Mouse (Mus musculus) gastrocnemius, postnatal 36 days (tissue): Measurements from ENCODE around the gene L2hgdh. TPM values are rescaled to one million over a fixed set of nuclear protein-coding genes. Genes with fewer than 3 reads are reported as not detected.

Experiments used
- DNase-seq, 2 experiments: peaks; one replicate each; pipeline ENCODE4 v3.0.0; 2022
- intact Hi-C: fragments of 180-260 bp; cut with DNase I; formaldehyde crosslinking; loops from one replicate; pipeline ENCODE4 v1.15.1; 2025
- long read RNA-seq, 2 experiments: library from polyadenylated mRNA; stranded (forward); transcript quantifications; one replicate each; pipeline ENCODE4 v2.0.0; 2021
- total RNA-seq, 2 experiments: library from RNA; stranded (reverse); gene quantifications; 2 replicates each; pipeline ENCODE4 v1.2.3; 2021

The L2hgdh gene
- total RNA-seq, result 10 to 100 TPM; 36.2 to 37.7 TPM
- long read RNA-seq, experiment 1, transcript L2hgdh-201 (10 exons, 3,340 nt), result major isoform, 19 of 31 reads
- long read RNA-seq, experiment 1, partial matches to known transcripts, result 2 of 31 reads
- long read RNA-seq, experiment 1, other reads (novel, unspliced or antisense), result 10 of 31 reads
- long read RNA-seq, experiment 2, transcript L2hgdh-201 (10 exons, 3,340 nt), result major isoform, 26 of 36 reads
- long read RNA-seq, experiment 2, partial matches to known transcripts, result 1 of 36 reads
- long read RNA-seq, experiment 2, other reads (novel, unspliced or antisense), result 9 of 36 reads

DNA sequence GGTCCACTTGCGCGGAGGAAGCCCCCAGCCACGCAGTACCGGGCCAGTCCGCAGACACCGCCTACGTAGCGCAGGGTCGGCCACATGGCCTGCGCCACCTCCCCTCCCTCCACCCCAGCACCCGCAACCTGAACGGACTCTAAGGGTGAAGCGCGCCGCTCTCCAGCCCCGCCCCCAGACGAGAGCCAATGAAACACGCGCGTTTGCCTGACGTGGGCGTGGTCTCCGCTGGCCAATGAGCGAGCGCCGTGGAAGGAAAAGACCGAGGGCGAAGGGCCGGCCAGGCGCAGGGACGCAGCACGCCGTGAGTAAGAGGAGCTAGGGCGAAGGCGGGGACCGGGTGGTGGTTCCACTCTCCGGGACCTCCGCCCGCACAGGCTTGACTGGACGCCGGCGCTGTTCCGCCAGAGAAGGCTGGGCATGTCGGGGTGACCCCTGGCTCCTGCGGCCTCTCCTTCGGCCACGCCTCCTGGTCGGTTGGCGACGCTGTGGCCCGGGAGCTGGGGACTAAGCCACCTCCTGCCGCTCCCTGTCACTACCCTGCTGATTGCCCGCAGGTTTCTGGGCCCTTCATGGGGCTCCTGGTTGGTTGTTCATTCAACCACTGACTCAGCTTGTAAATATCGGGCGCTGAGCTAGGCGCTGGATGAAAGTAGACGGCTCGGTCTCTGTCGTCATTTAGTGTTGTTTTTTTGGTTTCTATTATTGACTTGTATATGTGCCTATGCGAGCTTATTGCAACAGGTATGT lies at the start of gene L2hgdh, which contains the start of gene Atp5s:
L2hgdh (minus strand) TSS at position 163 of the 750 bp plus-strand sequence.
Atp5s (plus strand) TSS at position 240 of the 750 bp plus-strand sequence.
- DNase-seq, result peak; percentile 94 to 96
- intact Hi-C loops, result no loop called here

DNA sequence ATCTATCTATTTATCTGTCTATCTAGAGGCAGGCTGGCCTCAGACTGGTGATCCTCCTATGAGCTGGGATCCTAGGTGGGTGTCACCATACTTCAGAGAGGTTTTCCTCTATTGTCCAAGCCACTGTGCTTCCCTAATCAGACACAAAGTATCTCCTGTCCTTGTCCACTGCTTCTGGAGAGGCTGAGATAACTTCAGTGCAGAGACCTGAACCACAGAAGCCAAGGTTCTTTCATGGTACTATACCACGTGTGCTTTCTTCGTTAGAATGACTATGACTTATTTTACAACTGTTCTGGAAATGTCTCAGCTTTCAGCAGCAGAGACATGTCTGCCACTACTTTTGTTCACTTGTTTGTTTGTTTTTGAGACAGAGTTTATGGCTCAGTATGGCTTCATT lies 44.2 kb upstream of the L2hgdh start:
- intact Hi-C loops, result no loop called here
- DNase-seq, result no peak

DNA sequence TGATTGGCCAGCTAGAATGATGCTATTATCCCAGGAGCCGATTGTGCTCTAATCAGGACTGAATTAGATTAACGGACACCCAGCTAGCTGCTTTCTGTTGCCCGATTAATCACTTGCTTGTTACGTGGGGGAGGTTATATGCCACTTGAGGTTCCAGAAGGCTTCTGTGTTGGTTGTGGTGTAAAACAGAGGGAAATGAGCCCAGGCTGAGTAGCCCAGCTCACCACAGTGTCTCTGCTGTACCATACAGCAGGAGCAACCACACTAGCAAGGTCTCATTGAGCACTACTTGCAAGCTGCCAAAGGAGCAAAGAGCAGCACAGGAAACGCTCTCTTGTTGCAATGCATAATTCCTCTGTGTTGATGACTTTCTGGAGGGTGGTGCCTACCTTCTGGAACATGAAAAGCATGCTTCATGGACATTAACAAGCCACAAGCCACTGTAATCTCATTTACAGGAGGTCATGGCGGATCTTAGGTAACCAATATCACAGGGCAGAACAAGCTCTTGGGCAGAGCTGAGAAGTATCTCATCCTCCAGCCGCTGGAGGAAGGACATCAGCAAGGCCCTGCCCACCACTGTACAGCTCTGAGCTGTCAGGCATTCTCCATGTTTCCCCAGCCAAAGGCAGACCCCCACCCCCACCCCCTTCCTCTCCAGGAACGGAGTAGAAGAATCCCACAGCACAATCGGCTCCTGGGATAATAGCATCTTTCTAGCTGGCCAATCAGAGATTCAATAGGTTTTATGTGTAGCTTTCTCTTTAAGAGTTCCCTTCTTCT lies 43.0 kb upstream of the L2hgdh start:
- intact Hi-C loops, result no loop called here

DNA sequence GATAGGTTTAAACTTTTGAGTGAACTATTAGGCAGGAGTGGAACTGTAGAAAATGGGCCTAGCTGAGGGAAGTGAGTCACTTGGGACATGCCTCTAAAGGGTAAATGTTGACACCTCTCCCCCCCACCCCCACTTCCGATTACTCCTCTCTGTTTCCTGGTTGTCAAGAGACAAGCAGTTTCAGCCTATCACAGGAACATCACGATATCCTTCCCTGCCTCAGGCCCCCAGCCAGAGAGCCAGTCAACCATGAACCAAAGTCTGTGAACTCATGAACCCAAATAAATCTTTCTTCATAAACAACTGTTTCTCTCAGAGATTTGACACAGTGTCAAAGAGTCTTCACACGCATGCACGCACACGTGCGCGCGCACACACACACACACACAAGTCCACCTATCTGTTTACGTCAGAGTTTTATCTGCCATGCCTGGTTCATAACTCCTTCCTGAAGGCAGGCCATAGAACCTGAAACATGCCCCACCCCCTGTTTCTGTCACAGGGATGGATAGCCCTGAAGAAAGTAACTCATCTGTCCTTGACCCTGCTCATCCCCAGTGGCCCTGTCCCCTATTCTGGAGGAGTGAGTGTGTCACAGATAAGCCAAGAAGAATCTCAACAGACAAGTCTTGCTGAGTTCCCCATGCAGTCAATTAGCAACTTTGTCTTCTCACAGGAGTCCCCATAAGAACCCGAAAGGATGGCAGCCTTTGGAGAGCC lies 41.7 kb upstream of the L2hgdh start:
- intact Hi-C loops, result no loop called here
- no peak for DNase-seq

More for the DNA sequence above, 43.0 kb upstream of the L2hgdh start:
- no peak for DNase-seq

DNA sequence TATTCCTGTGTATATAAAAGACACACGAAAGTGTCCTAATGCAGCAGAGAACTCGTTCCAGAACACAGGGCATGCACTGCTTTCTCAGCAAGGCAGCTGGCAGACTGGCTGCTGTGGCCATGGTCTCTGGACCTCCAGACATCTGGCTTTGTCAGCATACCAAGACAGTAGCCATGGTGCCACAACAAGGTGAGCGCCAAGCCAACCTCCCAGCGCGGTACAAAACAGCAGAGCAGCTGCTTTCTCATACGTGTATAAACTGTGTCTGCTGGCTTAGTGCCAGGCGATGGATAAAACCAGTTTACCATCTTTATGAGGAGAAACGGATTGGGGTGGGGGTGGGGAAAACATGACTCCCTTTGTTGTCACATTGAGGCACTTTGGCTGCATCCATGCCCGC lies 40.9 kb upstream of the L2hgdh start:
- DNase-seq, result no peak
- intact Hi-C loops, result no loop called here

DNA sequence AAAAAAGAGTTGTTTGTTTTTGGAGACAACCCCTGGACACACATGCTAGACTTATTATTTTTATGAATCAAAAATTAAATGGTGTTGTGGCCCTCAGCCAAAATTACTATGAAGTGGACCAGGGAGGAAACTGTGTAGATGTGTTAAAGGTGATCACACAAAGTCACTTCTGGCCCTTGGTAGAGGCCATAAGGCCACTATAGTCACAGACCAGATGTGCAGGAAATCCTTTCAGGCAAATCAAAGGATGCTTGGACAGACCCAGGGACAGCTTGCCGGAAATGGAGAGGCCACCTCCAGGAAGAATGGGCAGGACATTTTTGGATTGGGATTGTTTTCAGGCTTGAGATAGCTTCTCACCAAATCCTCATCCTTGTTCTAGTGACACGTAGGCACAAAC lies 36.9 kb upstream of the L2hgdh start:
- DNase-seq, result no peak
- intact Hi-C loops, result no loop called here

DNA sequence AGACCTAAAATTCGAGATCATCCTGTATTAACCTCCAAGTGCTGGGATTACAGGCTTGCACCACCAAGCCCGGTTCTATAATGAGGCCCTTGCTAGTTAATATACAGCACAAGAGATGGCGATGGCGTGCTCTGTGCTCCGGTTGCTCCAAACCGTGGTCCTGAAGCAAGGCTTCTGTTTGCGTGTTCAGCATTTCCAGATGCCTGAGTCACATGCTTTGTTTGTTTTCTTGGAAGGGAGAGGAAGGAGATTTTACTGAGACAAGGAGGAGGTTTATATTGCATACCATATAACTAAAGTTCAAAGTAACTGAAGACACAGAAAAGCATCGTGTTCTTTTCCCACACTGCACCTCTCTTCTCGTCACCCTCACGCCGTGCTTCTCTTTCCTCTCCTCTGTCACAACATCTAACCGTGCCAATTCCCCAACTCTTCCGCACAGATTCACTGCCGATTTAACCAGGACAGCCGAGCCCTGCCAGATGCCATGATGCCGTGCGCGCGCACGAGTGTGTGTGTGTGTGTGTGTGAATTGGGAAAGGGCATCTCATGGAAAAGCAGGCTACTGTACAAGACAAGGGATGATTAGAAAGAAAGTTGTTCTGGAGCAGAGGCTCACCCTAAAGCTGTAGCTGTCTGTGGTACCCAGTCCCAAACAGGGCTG lies 36.2 kb upstream of the L2hgdh start:
- intact Hi-C loops, result no loop called here
- no peak for DNase-seq

DNA sequence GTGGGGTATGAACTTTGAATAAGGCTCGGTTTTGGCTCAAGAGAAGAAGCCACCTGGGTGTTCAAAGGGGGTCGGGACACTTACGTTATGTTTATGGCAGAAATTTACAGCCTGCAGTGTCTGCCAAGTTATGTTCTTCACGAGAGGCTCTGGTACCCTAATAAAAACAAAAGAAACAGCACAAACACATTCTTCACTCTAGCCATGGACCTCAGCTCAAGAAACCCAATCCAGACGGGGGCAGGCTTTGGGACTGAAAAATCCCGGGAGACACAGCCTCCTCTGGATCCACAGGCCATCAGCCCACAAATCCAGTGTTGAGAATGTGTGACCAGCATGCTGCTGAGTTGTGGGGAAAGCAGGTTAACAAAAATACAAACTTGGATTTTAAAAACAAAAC lies 35.3 kb upstream of the L2hgdh start:
- no peak for DNase-seq
- intact Hi-C loops, result no loop called here

DNA sequence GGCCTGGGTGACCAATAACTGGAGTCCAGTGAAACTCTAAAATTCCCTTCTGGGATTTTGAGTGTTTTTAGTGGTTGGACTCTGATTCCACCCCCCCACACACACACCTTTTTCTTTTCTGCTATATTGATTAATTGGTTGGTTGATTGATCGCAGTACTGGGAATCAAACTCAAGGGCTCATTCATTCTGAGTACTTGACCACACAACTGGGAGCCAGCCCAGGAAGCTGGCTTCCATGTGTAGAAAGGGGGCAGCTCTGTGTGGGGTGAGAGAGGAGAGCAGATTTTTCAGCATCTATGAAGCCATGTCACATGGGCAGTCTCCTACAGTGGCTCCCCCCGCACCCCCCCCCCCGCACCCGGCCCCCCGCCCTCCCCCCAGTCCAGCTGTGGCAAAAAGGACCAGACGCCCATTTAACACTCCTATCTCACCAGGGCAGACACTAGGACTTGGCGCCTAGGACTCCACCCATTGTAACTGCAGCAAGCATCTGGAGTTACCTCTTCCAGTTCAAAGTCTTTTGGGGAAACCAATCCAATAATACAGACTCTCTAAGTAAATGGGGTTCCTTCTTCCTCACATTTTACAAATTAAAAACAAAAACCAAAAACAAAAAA lies 34.7 kb upstream of the L2hgdh start:
- intact Hi-C loops, result loop anchor here (10.0 kb wide), 1 partner anchor 375 kb away; no protein-coding TSS in a partner anchor
- DNase-seq, result no peak

DNA sequence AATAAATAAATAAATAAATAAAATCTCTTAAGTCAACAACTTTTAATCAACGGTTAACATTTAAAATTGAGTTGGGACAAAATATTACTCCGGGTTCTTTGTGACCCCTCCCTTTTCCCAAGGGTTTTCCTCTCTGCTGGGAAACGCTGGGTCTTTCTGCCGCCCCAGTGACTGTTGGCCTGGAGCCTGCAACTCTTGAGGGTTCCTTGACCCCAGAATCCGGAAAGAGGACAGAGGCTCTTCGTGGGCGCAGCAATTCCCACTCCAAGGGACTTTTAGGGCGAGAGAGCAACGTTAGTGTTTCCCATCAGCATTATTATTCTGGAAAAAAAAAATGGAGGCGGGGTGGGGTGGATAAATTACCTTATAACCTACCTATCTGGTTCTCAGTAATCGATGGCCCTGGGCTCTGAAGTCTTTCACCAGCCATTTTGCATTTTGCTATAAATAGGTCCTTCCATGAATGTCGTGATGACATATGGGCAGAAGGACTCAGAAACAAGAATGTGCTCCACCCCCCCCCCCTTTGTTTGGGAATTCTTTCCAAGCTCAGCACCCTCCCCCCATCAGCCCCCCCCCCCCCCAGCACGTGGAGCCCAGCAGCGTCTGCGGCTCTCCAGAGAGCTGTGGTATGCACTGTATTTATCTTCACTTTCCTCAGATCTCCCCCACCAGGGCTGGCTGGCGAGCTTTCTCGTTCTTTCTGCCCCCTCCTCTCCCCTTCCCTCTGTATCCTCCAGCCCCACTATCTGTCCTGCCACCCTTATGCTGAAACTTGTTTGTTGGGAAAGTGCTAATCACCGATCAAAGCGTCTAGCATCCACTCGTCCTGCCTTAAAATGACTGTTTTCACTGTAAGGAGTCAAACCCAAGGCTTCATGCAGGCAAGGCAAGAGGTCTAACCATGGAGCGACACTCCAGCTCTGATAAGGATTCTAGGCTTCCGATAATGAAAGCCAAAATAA lies 33.8 kb upstream of the L2hgdh start:
- DNase-seq, result no peak
- intact Hi-C loops, result loop anchor here (10.0 kb wide), 1 partner anchor 376 kb away; no protein-coding TSS in a partner anchor

DNA sequence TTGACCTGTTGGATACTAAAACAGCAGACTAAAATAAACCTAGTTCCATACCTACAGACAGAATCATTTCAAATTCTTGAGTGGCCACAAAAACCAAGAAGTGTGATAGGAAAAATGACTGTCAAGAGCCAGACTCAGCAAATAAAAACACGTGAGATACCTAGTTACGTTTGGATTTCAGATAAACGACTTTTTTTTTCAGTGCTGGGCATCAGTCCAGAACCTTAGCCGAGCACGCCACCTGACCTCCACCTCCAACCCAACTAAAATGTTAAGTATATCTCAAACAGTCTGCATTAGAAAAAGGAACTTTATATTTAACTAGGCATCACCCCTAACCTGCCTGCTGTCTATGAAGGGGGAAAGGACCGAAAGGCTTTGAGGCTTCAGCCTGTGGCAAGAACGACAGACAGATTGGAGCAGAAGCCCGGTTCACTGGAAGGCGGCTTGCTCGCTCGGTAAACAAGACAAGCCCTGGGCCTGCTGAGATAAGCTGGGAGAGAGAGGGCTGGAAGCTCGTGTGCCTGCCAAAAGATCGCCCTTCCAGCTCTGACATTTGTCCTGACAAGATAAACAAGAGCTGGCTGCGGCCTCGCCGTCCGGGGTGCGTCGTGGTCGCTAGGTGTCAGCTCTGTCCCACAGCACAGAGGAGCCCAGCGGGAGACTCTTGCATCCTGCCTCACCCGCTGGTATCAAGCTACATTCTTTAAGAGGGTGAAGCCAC lies 32.9 kb upstream of the L2hgdh start:
- DNase-seq, result peak; percentile 71 to 78
- intact Hi-C loops, result loop anchor here (1.0 to 10.0 kb wide), 3 partner anchors 136 to 377 kb away; partner anchors contain the start of gene Map4k5

DNA sequence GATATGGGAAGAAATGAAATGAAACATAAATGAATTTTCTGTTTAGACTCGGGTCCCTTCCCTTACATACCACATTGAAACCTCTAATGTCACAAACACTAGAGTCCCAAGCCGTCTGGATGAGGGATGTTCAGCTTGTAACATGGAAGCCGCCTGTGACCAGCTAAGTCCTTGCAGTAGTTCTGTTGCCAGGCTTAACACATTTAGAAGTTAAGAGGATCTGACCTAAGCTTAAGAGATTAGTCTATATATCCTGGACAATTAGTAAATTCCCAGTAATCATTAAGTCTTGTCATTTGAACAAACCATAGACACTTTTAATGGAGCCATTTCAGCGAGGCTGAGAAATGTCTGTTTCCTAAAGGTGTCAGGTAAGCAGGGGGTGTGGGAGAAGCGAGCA lies 31.3 kb upstream of the L2hgdh start:
- intact Hi-C loops, result loop anchor here (2.0 to 10.0 kb wide), 2 partner anchors 305 to 379 kb away; no protein-coding TSS in a partner anchor
- DNase-seq, result no peak

DNA sequence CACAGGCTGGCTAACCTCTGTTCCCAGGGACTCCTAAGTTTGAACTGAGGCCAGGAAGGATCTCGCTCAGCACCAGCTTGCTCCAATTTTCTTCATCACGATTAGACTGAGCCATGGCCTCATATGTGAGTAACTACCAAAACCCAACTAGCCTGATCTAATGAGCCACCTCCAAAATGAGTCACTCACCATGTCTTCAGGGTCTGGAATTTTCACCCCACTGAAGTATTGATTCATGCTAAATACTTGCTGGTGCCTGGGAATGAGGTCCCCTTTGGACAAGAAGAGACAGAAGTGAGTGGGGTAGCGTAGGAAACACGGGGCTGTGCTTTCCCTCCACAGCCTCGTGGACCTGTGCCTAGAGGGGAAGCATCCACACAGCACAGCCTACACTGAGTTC lies 29.3 kb upstream of the L2hgdh start:
- no peak for DNase-seq
- intact Hi-C loops, result loop anchor here (10.0 kb wide), 1 partner anchor 381 kb away; no protein-coding TSS in a partner anchor

DNA sequence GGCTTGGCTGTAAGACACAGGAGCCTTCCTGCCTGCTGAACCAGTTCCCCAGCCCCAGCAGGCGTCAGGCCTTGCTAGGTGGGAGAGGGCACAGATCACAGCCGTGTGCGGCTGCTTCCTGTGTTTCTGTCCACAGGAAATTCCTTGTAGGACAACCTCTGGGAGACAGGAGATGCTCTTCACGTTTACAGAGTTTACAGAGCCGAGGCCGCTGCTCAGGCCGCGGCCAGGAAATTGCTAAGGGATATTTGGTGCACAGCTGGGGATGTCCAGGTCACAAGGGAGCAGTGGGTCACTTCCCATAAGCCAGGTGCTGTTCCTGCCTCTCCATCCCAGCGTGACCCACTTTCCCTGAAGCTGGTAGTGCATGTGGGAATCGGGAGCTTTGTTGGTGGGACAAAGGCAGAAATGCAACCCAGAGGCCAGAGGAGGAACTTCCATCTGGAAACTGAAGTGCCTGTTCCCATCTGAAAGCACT lies 27.2 kb upstream of the L2hgdh start:
- intact Hi-C loops, result loop anchor here (10.0 kb wide), 1 partner anchor 383 kb away; no protein-coding TSS in a partner anchor
- no peak for DNase-seq

DNA sequence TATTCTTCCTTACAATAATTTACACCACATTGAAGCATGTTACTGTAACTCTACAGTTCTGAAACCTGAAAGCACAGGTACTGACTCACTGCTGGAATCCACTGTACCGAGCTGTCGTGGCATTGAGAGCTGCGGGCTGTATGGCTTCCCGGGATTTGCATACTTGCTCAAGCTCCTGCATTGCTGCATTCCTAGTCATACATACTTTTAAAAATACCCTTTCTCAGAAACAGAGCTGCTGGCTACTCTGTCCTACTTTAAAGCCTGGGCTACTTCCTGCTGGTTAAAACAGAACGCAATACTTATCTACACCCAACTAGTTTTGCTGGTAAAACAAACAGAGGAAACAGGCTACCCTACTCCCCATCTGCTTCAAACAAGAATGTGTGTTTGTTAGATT lies 19.5 kb upstream of the L2hgdh start:
- intact Hi-C loops, result no loop called here
- DNase-seq, result no peak

DNA sequence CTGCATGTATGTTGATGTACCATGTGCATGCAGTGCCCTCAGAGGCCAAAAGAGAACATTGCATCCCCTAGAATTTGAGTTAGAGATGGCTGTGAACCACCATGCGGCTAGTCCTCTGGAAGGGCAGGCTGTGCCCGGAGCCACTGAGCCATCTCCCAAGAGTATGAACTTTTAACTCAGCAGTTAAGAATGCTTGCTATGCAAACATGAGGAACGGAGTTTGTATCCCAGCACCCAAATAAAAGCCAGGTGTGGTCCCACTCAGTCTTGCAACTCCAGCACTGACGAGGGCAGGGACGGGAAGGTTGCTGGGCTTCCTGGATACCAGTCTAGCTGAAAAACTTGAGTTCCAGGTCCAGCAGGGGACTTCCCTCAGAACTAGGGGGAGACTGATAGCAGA lies 17.3 kb upstream of the L2hgdh start:
- intact Hi-C loops, result no loop called here
- no peak for DNase-seq

DNA sequence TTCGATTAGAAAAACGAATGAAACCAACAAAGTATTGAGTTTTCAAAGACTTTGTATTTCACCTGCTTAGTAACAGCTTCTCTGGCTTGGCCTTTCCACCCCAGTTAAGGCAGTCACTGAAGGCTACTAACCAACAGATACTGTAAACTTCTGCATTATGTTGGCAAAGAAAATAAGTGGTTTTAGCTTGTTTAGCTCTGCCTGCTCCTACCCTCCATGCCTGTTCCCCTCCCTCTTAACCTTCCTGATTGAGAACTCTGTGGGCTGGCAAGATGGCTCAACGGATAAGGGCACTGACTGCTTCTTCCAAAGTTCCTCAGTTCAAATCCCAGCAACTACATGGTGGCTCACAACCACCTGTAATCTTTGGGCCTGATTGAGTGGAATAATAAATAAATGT lies 9.2 kb upstream of the L2hgdh start:
- no peak for DNase-seq
- intact Hi-C loops, result loop anchor here (5.0 kb wide), 1 partner anchor 158 kb away; the partner anchor contains the start of genes Atl1 and Map4k5
